Mouse (Mus musculus): ENCODE measurements at regions not wholly inside any gene's neighbourhood (a gene's known extent, or its start where the extent isn't known, plus 50 kb on each side); places are given as distances from the start of the nearest gene placed in this dataset.

GRCm38 (mm10) chr5:103293953-103294352 is 82.8 kb upstream of the Mapk10 start:
- Histone ChIP-seq H3K9ac (ENCODE audit: low read length) (no peak overlapping the region), H3K27ac (ENCODE audit: low read depth, low read length) (no peak overlapping the region), H3K9me3 (ENCODE audit: control insufficient read depth, low read length) (no peaks in the 10 kb centered on the region), H3K4me1 (replicated peaks; ENCODE audit: control insufficient read depth, insufficient read depth, low read length) (no peaks in the 10 kb centered on the region), H3K36me3 (ENCODE audit: control insufficient read depth, insufficient read depth, low read length) (no peaks in the 10 kb centered on the region), H3K4me3 (ENCODE audit: low read depth, low read length) (no peak overlapping the region), H3K4me2 (ENCODE audit: low read depth, low read length, severe bottlenecking) (no peak overlapping the region), H3K27me3 (ENCODE audit: control insufficient read depth, insufficient read depth, low read length) (no peaks in the 10 kb centered on the region)
- DNase-seq (ENCODE audit: low spot score) (no peak), ATAC-seq (replicated peaks; ENCODE audit: low FRiP score) (no peak)
- WGBS: 90% methylated on average over 3 of the region's 3 CpGs

- WGBS: 92% methylated on average over 9 of the region's 9 CpGs
- Histone ChIP-seq H3K4me1 (replicated peaks; ENCODE audit: control insufficient read depth, insufficient read depth, low read length) (no peaks in the 10 kb centered on the region), H3K27ac (ENCODE audit: low read depth, low read length) (no peak overlapping the region), H3K27me3 (ENCODE audit: control insufficient read depth, insufficient read depth, low read length) (no peaks in the 10 kb centered on the region), H3K9ac (ENCODE audit: low read length) (no peak overlapping the region), H3K4me2 (ENCODE audit: low read depth, low read length, severe bottlenecking) (no peak overlapping the region), H3K9me3 (ENCODE audit: control insufficient read depth, low read length) (no peaks in the 10 kb centered on the region), H3K36me3 (ENCODE audit: control insufficient read depth, insufficient read depth, low read length) (no peaks in the 10 kb centered on the region), H3K4me3 (ENCODE audit: low read depth, low read length) (no peak overlapping the region)
- ATAC-seq (replicated peaks; ENCODE audit: low FRiP score) (no peak), DNase-seq (ENCODE audit: low spot score) (no peak)
Observed at GRCm38 (mm10) chr5:103291691-103292090, 80.6 kb upstream of the Mapk10 start.

- DNase-seq (ENCODE audit: low spot score) (no peak), ATAC-seq (replicated peaks; ENCODE audit: low FRiP score) (no peak)
- WGBS: 96% methylated on average over 8 of the region's 8 CpGs
- Histone ChIP-seq H3K4me3 (ENCODE audit: low read depth, low read length) (no peak overlapping the region), H3K9me3 (ENCODE audit: control insufficient read depth, low read length) (no peaks in the 10 kb centered on the region), H3K27me3 (ENCODE audit: control insufficient read depth, insufficient read depth, low read length) (no peaks in the 10 kb centered on the region), H3K4me1 (replicated peaks; ENCODE audit: control insufficient read depth, insufficient read depth, low read length) (no peaks in the 10 kb centered on the region), H3K27ac (ENCODE audit: low read depth, low read length) (no peak overlapping the region), H3K36me3 (ENCODE audit: control insufficient read depth, insufficient read depth, low read length) (no peaks in the 10 kb centered on the region), H3K9ac (ENCODE audit: low read length) (no peak overlapping the region), H3K4me2 (ENCODE audit: low read depth, low read length, severe bottlenecking) (no peak overlapping the region)
Observed at GRCm38 (mm10) chr5:103291219-103291618, 80.1 kb upstream of the Mapk10 start.

GRCm38 (mm10) chr5:103269206-103269605 is 58.1 kb upstream of the Mapk10 start:
- ATAC-seq (replicated peaks; ENCODE audit: low FRiP score) (no peak), DNase-seq (ENCODE audit: low spot score) (no peak)
- H3K27me3 ChIP-seq (ENCODE audit: control insufficient read depth, insufficient read depth, low read length): no peaks in the 10 kb centered on the region
- H3K4me1 ChIP-seq (replicated peaks; ENCODE audit: control insufficient read depth, insufficient read depth, low read length): no peaks in the 10 kb centered on the region
- no peak overlapping the region for H3K9ac ChIP-seq (ENCODE audit: low read length)
- H3K9me3 ChIP-seq (ENCODE audit: control insufficient read depth, low read length): no peaks in the 10 kb centered on the region
- no peaks in the 10 kb centered on the region for H3K36me3 ChIP-seq (ENCODE audit: control insufficient read depth, insufficient read depth, low read length)
- no peak overlapping the region for H3K27ac ChIP-seq (ENCODE audit: low read depth, low read length)
- no peak overlapping the region for H3K4me2 ChIP-seq (ENCODE audit: low read depth, low read length, severe bottlenecking)
- WGBS: 91% methylated on average over 6 of the region's 6 CpGs
- H3K4me3 ChIP-seq (ENCODE audit: low read depth, low read length): no peak overlapping the region

- H3K4me2 ChIP-seq (ENCODE audit: low read depth, low read length, severe bottlenecking): no peak overlapping the region
Observed at GRCm38 (mm10) chr5:103264903-103265302, 53.8 kb upstream of the Mapk10 start.

GRCm38 (mm10) chr5:103261406-103261805 is 50.3 kb upstream of the Mapk10 start:
- Histone ChIP-seq H3K9ac (ENCODE audit: low read length) (no peak overlapping the region), H3K4me1 (replicated peaks; ENCODE audit: control insufficient read depth, insufficient read depth, low read length) (no peaks in the 10 kb centered on the region), H3K4me2 (ENCODE audit: low read depth, low read length, severe bottlenecking) (no peak overlapping the region), H3K27me3 (ENCODE audit: control insufficient read depth, insufficient read depth, low read length) (no peaks in the 10 kb centered on the region), H3K4me3 (ENCODE audit: low read depth, low read length) (no peak overlapping the region), H3K9me3 (ENCODE audit: control insufficient read depth, low read length) (no peaks in the 10 kb centered on the region), H3K36me3 (ENCODE audit: control insufficient read depth, insufficient read depth, low read length) (no peaks in the 10 kb centered on the region), H3K27ac (ENCODE audit: low read depth, low read length) (no peak overlapping the region)
- WGBS: 93% methylated on average over 10 of the region's 10 CpGs
- ATAC-seq (replicated peaks; ENCODE audit: low FRiP score) (no peak), DNase-seq (ENCODE audit: low spot score) (no peak)

More at GRCm38 (mm10) chr5:103264903-103265302, 53.8 kb upstream of the Mapk10 start:
- Histone ChIP-seq H3K36me3 (ENCODE audit: control insufficient read depth, insufficient read depth, low read length) (no peaks in the 10 kb centered on the region), H3K4me1 (replicated peaks; ENCODE audit: control insufficient read depth, insufficient read depth, low read length) (no peaks in the 10 kb centered on the region), H3K27me3 (ENCODE audit: control insufficient read depth, insufficient read depth, low read length) (no peaks in the 10 kb centered on the region), H3K9ac (ENCODE audit: low read length) (no peak overlapping the region), H3K4me3 (ENCODE audit: low read depth, low read length) (no peak overlapping the region), H3K9me3 (ENCODE audit: control insufficient read depth, low read length) (no peaks in the 10 kb centered on the region), H3K27ac (ENCODE audit: low read depth, low read length) (no peak overlapping the region)
- WGBS: 89% methylated on average over 2 of the region's 2 CpGs
- no peak for DNase-seq (ENCODE audit: low spot score)
- no peak for ATAC-seq (replicated peaks; ENCODE audit: low FRiP score)

All from forebrain, embryonic 11.5 days (tissue).